Mouse (Mus musculus) ovary, postnatal 36 days (tissue): Measurements from ENCODE around the gene Acadm.

Source experiments
- DNase-seq: peaks from one replicate; pipeline ENCODE4 v3.0.0; 2022; ENCODE audit warnings: low spot score, mixed read lengths

The Acadm gene

GRCm38 (mm10) chr3:153902595-153902994 lies 41.8 kb downstream of the Acadm start:
- no peak for DNase-seq

DNA sequence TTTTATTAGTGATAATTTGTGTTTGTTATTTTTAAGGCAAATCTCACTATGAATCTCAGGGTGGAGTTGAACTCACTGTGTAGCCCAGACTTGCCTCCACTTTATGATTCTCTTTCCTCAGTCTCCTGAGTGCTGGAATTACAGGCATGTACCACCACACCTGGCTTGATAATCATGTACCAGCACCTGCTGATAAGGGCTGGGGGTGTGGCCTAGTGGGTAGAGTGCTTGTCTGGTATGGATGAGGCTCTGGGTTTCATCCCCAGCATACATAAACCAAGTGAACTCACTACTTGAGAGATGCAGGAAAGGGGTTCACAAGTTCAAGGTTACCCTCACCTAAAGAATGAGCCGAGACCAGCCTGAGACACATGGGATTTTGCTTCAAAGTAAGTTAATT lies 42.5 kb downstream of the Acadm start:
- no peak for DNase-seq

DNA sequence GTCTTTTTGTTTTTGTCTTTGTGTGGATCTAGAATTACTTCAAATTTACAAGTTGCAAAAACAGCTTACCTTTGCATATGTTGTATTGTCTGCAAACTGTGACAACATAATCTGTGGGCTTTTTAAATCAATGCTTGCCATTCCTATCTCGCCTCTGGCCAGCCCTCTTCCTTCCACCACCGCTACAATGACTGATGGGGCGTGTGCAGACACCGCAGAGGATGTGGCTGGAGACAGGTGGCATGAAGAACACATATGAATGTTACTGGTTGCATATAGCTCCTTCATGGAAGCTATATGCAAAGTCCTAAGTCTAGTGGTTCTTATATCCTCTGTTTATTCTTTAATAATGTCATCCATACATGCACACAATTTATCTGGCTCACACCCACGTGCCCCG lies 47.2 kb downstream of the Acadm start:
- no peak for DNase-seq

DNA sequence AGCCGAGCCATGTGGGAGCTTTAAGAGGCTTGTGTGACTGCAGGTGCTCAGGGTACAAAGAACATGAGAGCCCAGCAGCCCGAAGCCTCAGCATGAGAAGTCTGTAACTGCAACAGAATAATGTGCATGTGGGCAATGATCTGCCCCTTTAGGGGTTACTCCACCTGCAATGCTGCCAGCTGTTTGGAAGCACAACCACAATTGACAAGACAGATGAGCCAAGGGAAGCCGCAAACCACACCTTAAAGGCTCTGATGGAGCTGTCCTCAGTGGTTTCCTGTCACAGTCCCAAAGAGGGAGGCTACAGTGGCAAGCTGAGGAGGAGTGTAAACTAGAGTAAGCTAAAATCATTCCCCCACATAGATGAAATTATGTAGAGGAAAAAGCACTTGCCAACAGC lies 49.0 kb downstream of the Acadm start:
- DNase-seq: no peak

- DNase-seq: no peak
These were observed 55.1 kb downstream of the Acadm start for GRCm38 (mm10) chr3:153889188-153889781.

DNA sequence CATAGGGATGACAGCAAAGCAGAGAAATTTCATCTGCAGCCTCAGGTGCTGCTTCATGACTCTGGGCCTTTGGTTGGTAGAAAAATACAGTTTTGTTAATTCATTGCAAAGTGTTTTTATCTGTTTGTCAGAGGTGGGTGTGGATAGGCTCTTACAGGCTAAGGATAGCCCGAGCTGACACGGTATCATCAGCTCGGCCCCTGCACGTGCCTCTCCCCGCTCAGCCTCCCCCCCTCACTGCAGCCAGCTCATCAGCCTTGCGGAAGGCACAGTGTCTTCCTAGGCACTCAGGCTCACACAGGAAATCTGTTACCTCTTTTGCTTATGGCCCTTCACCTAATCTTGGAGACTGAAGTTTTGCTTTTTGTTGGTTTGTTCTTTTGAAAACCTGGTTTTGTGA lies 56.3 kb downstream of the Acadm start:
- no peak for DNase-seq

DNA sequence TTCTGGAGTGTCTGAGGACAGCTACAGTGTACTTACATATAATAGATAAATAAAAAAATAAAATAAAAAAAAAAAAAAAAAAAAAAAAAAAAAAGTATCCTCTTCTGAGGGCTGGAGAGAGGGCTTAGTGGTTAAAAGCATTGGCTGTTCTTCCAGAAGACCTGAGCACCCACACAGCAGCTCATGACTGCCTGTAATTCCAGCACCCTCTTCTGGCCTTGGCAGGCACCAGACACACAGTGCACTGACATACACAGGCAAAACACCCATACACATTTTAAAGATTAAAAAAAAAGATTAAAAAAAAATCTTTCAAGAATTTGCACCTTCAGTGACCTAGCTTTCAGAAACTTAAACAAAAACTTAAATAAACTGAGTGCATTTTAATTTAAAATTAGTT lies 58.1 kb downstream of the Acadm start:
- DNase-seq: no peak
